Mouse (Mus musculus) frontal cortex, postnatal 10 days (tissue): ENCODE data around the gene Gm14597.
A peak's percentile ranks its signal among the peaks of the same experiment; 100 is the strongest.
"Not testable (repeated sequence)": the region's sequence is repeated elsewhere in the genome, so short reads cannot be mapped to it uniquely, and the experiment has no call there.

Source experiments
- DNase-seq, 2 experiments: peaks; one replicate each; pipeline ENCODE4 v3.0.0; 2022; ENCODE audit warnings: low spot score in 2 of 2, mixed read lengths in 1 of 2

Gene Gm14597

GRCm38 (mm10) chrX:53608879-53609278 lies at the start of gene Gm14597:
Gm14597 (minus strand) TSS chrX:53608979.
- DNase-seq, result not testable (repeated sequence)

- DNase-seq, result not testable (repeated sequence)
These were observed 44.1 kb upstream of the Gm14597 start for GRCm38 (mm10) chrX:53652917-53653316.

- no peak for DNase-seq
These were observed 37.1 kb upstream of the Gm14597 start for GRCm38 (mm10) chrX:53645885-53646284.

GRCm38 (mm10) chrX:53642980-53643961 lies 34.5 kb upstream of the Gm14597 start, which contains the start of gene Rtl8a:
Rtl8a (minus strand) TSS chrX:53643682.
- DNase-seq, result peak; percentile 48 to 70

- DNase-seq, result not testable (repeated sequence)
These were observed 33.8 kb upstream of the Gm14597 start for GRCm38 (mm10) chrX:53642604-53642979.

GRCm38 (mm10) chrX:53638107-53638506 lies 29.3 kb upstream of the Gm14597 start:
- DNase-seq, result not testable (repeated sequence)

GRCm38 (mm10) chrX:53611395-53611794 lies 2.6 kb upstream of the Gm14597 start:
- not testable (repeated sequence) for DNase-seq

GRCm38 (mm10) chrX:53610571-53610970 lies 1.8 kb upstream of the Gm14597 start:
- peak; percentile 33 to 50 for DNase-seq

- peak in 1 of 2 experiments; percentile 14 for DNase-seq
These were observed 511 bp downstream of the Gm14597 start for GRCm38 (mm10) chrX:53608122-53608813.

GRCm38 (mm10) chrX:53607242-53608121 lies 1.3 kb downstream of the Gm14597 start, which contains the start of gene Rtl8c:
Rtl8c (plus strand) TSS chrX:53608032.
- peak; percentile 77 to 82 for DNase-seq

- not testable (repeated sequence) for DNase-seq
These were observed 2.6 kb downstream of the Gm14597 start for GRCm38 (mm10) chrX:53606176-53606575.

- DNase-seq, result peak in 1 of 2 experiments; percentile 43
These were observed 8.8 kb downstream of the Gm14597 start for GRCm38 (mm10) chrX:53599993-53600392.

- not testable (repeated sequence) for DNase-seq
These were observed 25.4 kb downstream of the Gm14597 start for GRCm38 (mm10) chrX:53583404-53583803.

GRCm38 (mm10) chrX:53581407-53581806 lies 27.4 kb downstream of the Gm14597 start:
- not testable (repeated sequence) for DNase-seq

GRCm38 (mm10) chrX:53579311-53579710 lies 29.5 kb downstream of the Gm14597 start:
- no peak for DNase-seq
